Mouse (Mus musculus): ENCODE results near the gene Sipa1l3. TPM values are rescaled to one million over a fixed set of nuclear protein-coding genes. Genes with fewer than 3 reads are reported as not detected.

Sipa1l3 gene
- 10 to 100 TPM; 33.5 to 36.3 TPM for total RNA-seq (2023)

GRCm38 (mm10) chr7:29518421-29519210 is at the start of gene Sipa1l3:
TSS of gene Sipa1l3 (minus strand) at chr7:29518641.

GRCm38 (mm10) chr7:29303738-29304462 is 214.5 kb downstream of the Sipa1l3 start, which contains the start of gene Dpf1:
TSS of gene Dpf1 (plus strand) at chr7:29303951.

GRCm38 (mm10) chr7:29288942-29289638 is 229.4 kb downstream of the Sipa1l3 start, which contains the start of gene Ppp1r14a:
TSS of gene Ppp1r14a (plus strand) at chr7:29289308.

GRCm38 (mm10) chr7:29281201-29282073 is 237.0 kb downstream of the Sipa1l3 start, which contains the start of gene Spint2:
TSS of gene Spint2 (minus strand) at chr7:29281912.

Other genes starting within 250 kb of the Sipa1l3 start
- gene Spint2, start 236.7 kb downstream of the Sipa1l3 start, total RNA-seq (2023): 10 to 100 TPM; 22.0 to 24.0 TPM
- not detected for gene Ppp1r14a, start 229.3 kb downstream of the Sipa1l3 start, total RNA-seq (2023)
- not detected for gene Dpf1, start 214.7 kb downstream of the Sipa1l3 start, total RNA-seq (2023)
- gene Catsperg2, start 208.4 kb upstream of the Sipa1l3 start, total RNA-seq (2023): not detected
- gene Zfp84, start 249.9 kb upstream of the Sipa1l3 start, total RNA-seq (2023): 1 to 10 TPM; 7.7 to 8.3 TPM